Comparison of ENCODE assay signal across 9 mouse cellular contexts in the genomic region with DNA sequence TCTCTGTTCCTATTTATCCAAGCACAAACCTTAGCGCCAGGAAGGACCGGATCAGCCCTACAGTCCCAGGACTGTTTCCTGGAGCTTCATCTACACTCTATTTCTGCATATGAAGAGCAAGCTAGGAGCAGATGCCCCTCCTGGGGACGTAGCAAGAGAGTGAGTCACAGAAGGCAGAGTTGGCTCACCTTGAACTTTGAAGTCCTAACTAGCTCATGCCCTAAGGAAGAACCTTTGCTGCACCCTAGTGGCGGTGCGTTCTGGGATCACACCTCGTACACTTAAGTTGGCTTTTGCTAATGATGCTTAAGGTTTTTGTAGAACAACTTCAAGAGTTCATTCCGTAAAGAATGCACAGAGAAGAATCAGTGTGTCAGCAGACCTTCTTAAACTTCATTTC. TPM values are rescaled to one million over a fixed set of nuclear protein-coding genes. Genes with fewer than 3 reads are reported as not detected.
A peak's percentile ranks its signal among the peaks of the same experiment; 100 is the strongest.
DNase-seq lines count a peak whose midpoint lies in the region; TF ChIP-seq lines count a peak whose summit lies in the region.
"Had no signal": no experiment of that assay in that cellular context is flagged by ENCODE, and none has a peak within 500 bp of the region (broad histone marks: within the 10 kb centered on the region; RNA-seq: fewer than 3 reads in every experiment).

No protein-coding gene starts in this region.

- DNase-seq in gastrocnemius, adult 2 months = peak; percentile 24
- no peak for DNase-seq in gastrocnemius, postnatal 4 days (ENCODE audit: low spot score in 2 of 2)
- peak; percentile 23 to 65 for DNase-seq in urinary bladder, adult 18-20 months (ENCODE audit: low spot score in 2 of 2)
- no peak for DNase-seq in urinary bladder, postnatal 4 days (ENCODE audit: low spot score in 2 of 2)
- DNase-seq in embryo, embryonic 10.5 days (ENCODE audit: low spot score) = peak; percentile 77
- peak; percentile 69 to 89 for DNase-seq in kidney, postnatal 36 days
- DNase-seq in retina, postnatal 1 day = peak; percentile 55
- no peak for DNase-seq in T-cell, adult 2 months (ENCODE audit: low spot score)

- TF ChIP-seq CTCF in gastrocnemius, adult 2 months (IDR thresholded peaks at IDR 0.05) = peak; percentile 43; the same call in 1 of the 2 replicates

- intact Hi-C loops in gastrocnemius, adult 2 months (cut with DNase I) = no loop called here

- no peak overlapping the region for H3K4me3 ChIP-seq in gastrocnemius, adult 2 months
- H3K4me3 ChIP-seq: limb, embryonic 12.5 days had no signal

- H3K27ac ChIP-seq in gastrocnemius, adult 2 months = no peak overlapping the region
- H3K27ac ChIP-seq: limb, embryonic 12.5 days had no signal

RNA-seq across cellular contexts. Expression of gene Atic, which starts 25.3 kb away (rescaled TPM):
- 10 to 100 TPM; 23.9 to 24.9 TPM for total RNA-seq in gastrocnemius, adult 2 months (2021)
- total RNA-seq in gastrocnemius, postnatal 4 days (2021) = 10 to 100 TPM; 33.3 to 35.5 TPM

Comparison
In these comparisons a context has a peak if more than half of its experiments do, and no peak if none do; other contexts are left out.
1. DNase-seq: peak in gastrocnemius, adult 2 months (single experiment), urinary bladder, adult 18-20 months (2 of 2), embryo, embryonic 10.5 days (single experiment), kidney, postnatal 36 days (2 of 2) and retina, postnatal 1 day (single experiment); none in gastrocnemius, postnatal 4 days (0 of 2), urinary bladder, postnatal 4 days (0 of 2) and T-cell, adult 2 months (single experiment).